Mouse (Mus musculus): Measurements from ENCODE around the gene Cdc20b. TPM values are rescaled to one million over a fixed set of nuclear protein-coding genes. Genes with fewer than 3 reads are reported as not detected.
A peak's percentile ranks its signal among the peaks of the same experiment; 100 is the strongest.

Gene Cdc20b
- polyA plus RNA-seq, 1 experiment from 2014 or later = 0.75 TPM

- no peak overlapping the region for H3K4me2 ChIP-seq (ENCODE audit: low read length)
- DNase-seq (no peak), ATAC-seq (ENCODE audit: low FRiP score, low TSS enrichment) (no peak)
- no peaks in the 10 kb centered on the region for H3K4me1 ChIP-seq (ENCODE audit: control insufficient read depth, insufficient read depth, low read length)
- H3K27ac ChIP-seq (replicated peaks; ENCODE audit: low read depth, low read length) = no peak overlapping the region
- no peak overlapping the region for H3K9ac ChIP-seq (replicated peaks; ENCODE audit: low read length)
- H3K9me3 ChIP-seq (ENCODE audit: control insufficient read depth, low read length) = no peaks in the 10 kb centered on the region
- 93% methylated on average over 2 of the region's 2 CpGs for WGBS
- H3K36me3 ChIP-seq (ENCODE audit: control insufficient read depth, insufficient read depth, low read length) = no peaks in the 10 kb centered on the region
- H3K4me3 ChIP-seq (replicated peaks; ENCODE audit: low read depth, low read length) = no peak overlapping the region
- H3K27me3 ChIP-seq (ENCODE audit: control insufficient read depth, insufficient read depth, low read length) = no peaks in the 10 kb centered on the region
Measured at GRCm38 (mm10) chr13:113098406-113098805, 63.5 kb downstream of the Cdc20b start.

- H3K4me2 ChIP-seq (ENCODE audit: low read length) = no peak within 1 kb of the TSS
- DNase-seq (no peak), ATAC-seq (ENCODE audit: low FRiP score, low TSS enrichment) (no peak)
- no peak within 1 kb of the TSS for H3K9ac ChIP-seq (replicated peaks; ENCODE audit: low read length)
- 86% methylated on average over 6 of the region's 6 CpGs for WGBS
- H3K36me3 ChIP-seq (ENCODE audit: control insufficient read depth, insufficient read depth, low read length) = no peaks in the 10 kb centered on the region
- no peak within 1 kb of the TSS for H3K4me3 ChIP-seq (replicated peaks; ENCODE audit: low read depth, low read length)
- H3K4me1 ChIP-seq (ENCODE audit: control insufficient read depth, insufficient read depth, low read length) = no peaks in the 10 kb centered on the region
- H3K9me3 ChIP-seq (ENCODE audit: control insufficient read depth, low read length) = no peaks in the 10 kb centered on the region
- no peak within 1 kb of the TSS for H3K27ac ChIP-seq (replicated peaks; ENCODE audit: low read depth, low read length)
- H3K27me3 ChIP-seq (ENCODE audit: control insufficient read depth, insufficient read depth, low read length) = no peaks in the 10 kb centered on the region
Measured at GRCm38 (mm10) chr13:113100879-113101278, 66.0 kb downstream of the Cdc20b start, which contains the start of gene Gzma. TSS of gene Gzma (minus strand) at chr13:113100981.

DNA sequence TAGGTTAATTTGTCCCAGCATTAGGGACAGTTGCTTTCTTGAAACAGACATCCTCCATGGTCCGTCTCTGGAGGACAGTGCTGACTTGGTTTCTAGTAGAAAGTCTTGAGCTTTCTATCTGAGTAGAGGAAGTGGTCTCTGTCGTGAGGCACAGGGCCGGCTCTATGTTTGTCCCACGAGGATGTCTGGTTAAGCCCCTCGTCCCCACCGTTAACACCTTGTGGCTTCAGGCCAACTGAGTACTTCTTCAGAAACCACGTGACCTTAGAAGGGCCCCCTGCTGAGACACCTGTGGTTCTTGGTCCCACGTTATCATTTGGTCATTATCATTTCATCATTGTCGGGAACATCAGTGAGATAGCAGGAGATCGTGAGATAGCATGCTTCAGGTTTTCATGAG is 66.9 kb downstream of the Cdc20b start:
- DNase-seq = no peak
- Histone ChIP-seq H3K4me1 (ENCODE audit: control insufficient read depth, insufficient read depth, low read length) (no peaks in the 10 kb centered on the region), H3K36me3 (ENCODE audit: control insufficient read depth, insufficient read depth, low read length) (no peaks in the 10 kb centered on the region), H3K9ac (replicated peaks; ENCODE audit: low read length) (no peak overlapping the region), H3K4me2 (ENCODE audit: low read length) (no peak overlapping the region), H3K9me3 (ENCODE audit: control insufficient read depth, low read length) (no peaks in the 10 kb centered on the region), H3K27ac (replicated peaks; ENCODE audit: low read depth, low read length) (no peak overlapping the region), H3K27me3 (ENCODE audit: control insufficient read depth, insufficient read depth, low read length) (no peaks in the 10 kb centered on the region), H3K4me3 (replicated peaks; ENCODE audit: low read depth, low read length) (no peak overlapping the region)
- 84% methylated on average over 10 of the region's 10 CpGs for WGBS
- no peak for ATAC-seq (ENCODE audit: low FRiP score, low TSS enrichment)

GRCm38 (mm10) chr13:113104759-113105158 is 69.8 kb downstream of the Cdc20b start:
- no peak overlapping the region for H3K4me2 ChIP-seq (ENCODE audit: low read length)
- ATAC-seq (ENCODE audit: low FRiP score, low TSS enrichment) (no peak), DNase-seq (no peak)
- H3K9me3 ChIP-seq (ENCODE audit: control insufficient read depth, low read length) = no peaks in the 10 kb centered on the region
- H3K9ac ChIP-seq (replicated peaks; ENCODE audit: low read length) = no peak overlapping the region
- no peaks in the 10 kb centered on the region for H3K27me3 ChIP-seq (ENCODE audit: control insufficient read depth, insufficient read depth, low read length)
- H3K4me3 ChIP-seq (replicated peaks; ENCODE audit: low read depth, low read length) = no peak overlapping the region
- no peaks in the 10 kb centered on the region for H3K4me1 ChIP-seq (ENCODE audit: control insufficient read depth, insufficient read depth, low read length)
- no peaks in the 10 kb centered on the region for H3K36me3 ChIP-seq (ENCODE audit: control insufficient read depth, insufficient read depth, low read length)
- no peak overlapping the region for H3K27ac ChIP-seq (replicated peaks; ENCODE audit: low read depth, low read length)
- WGBS = 95% methylated on average over 10 of the region's 10 CpGs

- 78% methylated on average over 4 of the region's 4 CpGs for WGBS
- Histone ChIP-seq H3K27me3 (ENCODE audit: control insufficient read depth, insufficient read depth, low read length) (no peaks in the 10 kb centered on the region), H3K4me3 (replicated peaks; ENCODE audit: low read depth, low read length) (no peak overlapping the region), H3K36me3 (ENCODE audit: control insufficient read depth, insufficient read depth, low read length) (no peaks in the 10 kb centered on the region), H3K9me3 (ENCODE audit: control insufficient read depth, low read length) (no peaks in the 10 kb centered on the region), H3K4me2 (ENCODE audit: low read length) (no peak overlapping the region), H3K9ac (replicated peaks; ENCODE audit: low read length) (no peak overlapping the region), H3K4me1 (ENCODE audit: control insufficient read depth, insufficient read depth, low read length) (no peaks in the 10 kb centered on the region), H3K27ac (replicated peaks; ENCODE audit: low read depth, low read length) (no peak overlapping the region)
- no peak for ATAC-seq (ENCODE audit: low FRiP score, low TSS enrichment)
- no peak for DNase-seq
Measured at GRCm38 (mm10) chr13:113118977-113119376, 84.1 kb downstream of the Cdc20b start.

DNA sequence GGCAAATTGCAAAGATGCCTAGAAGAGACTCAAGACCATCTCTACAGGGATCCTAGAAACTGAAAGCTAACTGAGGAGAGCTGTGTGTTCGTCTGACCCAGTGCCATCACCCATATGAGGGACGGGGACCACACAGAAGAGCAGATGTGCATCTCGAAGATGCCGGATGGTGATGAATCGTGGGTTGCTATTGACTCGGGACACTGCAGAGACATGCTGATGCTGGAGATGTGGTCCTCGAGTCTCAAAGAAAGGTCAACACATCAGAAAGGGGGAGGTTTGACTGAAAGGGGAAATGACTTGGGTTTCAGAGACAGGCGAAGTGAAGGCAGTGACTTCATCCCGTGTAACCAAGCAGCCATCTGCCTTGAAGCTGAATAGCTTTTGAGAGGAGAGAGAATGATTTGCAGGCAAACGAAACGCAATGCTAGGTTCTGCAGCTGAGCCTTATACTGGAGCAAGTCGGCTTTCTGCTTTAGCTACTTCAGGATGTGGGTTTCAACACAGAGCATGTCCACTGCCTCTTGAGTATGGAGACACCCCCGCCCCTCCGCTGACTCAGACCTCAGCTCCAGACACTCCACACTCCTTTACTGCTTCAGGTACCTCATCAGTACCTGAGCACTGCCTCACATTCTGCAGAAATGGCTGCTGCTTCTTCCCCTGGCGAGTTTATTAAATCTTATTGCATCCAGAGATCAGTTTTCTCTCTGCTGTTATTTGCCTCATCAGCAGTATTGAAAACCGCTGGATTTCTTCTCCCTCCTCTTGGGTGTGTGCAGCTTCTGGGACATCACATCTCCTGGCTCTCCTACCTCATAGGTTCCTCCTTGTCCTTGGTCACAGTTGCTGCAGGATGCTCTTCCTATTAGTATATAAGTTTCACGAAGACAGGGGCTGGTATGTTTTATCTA is 85.7 kb downstream of the Cdc20b start:
- H3K9me3 ChIP-seq (ENCODE audit: control insufficient read depth, low read length) = no peaks in the 10 kb centered on the region
- 92% methylated on average over 17 of the region's 17 CpGs for WGBS
- H3K4me3 ChIP-seq (replicated peaks; ENCODE audit: low read depth, low read length) = no peak overlapping the region
- no peaks in the 10 kb centered on the region for H3K27me3 ChIP-seq (ENCODE audit: control insufficient read depth, insufficient read depth, low read length)
- no peaks in the 10 kb centered on the region for H3K36me3 ChIP-seq (ENCODE audit: control insufficient read depth, insufficient read depth, low read length)
- H3K4me1 ChIP-seq (ENCODE audit: control insufficient read depth, insufficient read depth, low read length) = no peaks in the 10 kb centered on the region
- DNase-seq = no peak
- H3K27ac ChIP-seq (replicated peaks; ENCODE audit: low read depth, low read length) = no peak overlapping the region
- no peak overlapping the region for H3K4me2 ChIP-seq (ENCODE audit: low read length)
- ATAC-seq (ENCODE audit: low FRiP score, low TSS enrichment) = no peak
- H3K9ac ChIP-seq (replicated peaks; ENCODE audit: low read length) = no peak overlapping the region

GRCm38 (mm10) chr13:113121326-113121725 is 86.4 kb downstream of the Cdc20b start:
- WGBS = 90% methylated on average over 14 of the region's 14 CpGs
- no peak for DNase-seq
- no peak overlapping the region for H3K4me2 ChIP-seq (ENCODE audit: low read length)
- no peak overlapping the region for H3K9ac ChIP-seq (replicated peaks; ENCODE audit: low read length)
- H3K27me3 ChIP-seq (ENCODE audit: control insufficient read depth, insufficient read depth, low read length) = no peaks in the 10 kb centered on the region
- H3K4me1 ChIP-seq (ENCODE audit: control insufficient read depth, insufficient read depth, low read length) = no peaks in the 10 kb centered on the region
- H3K4me3 ChIP-seq (replicated peaks; ENCODE audit: low read depth, low read length) = no peak overlapping the region
- H3K9me3 ChIP-seq (ENCODE audit: control insufficient read depth, low read length) = no peaks in the 10 kb centered on the region
- no peaks in the 10 kb centered on the region for H3K36me3 ChIP-seq (ENCODE audit: control insufficient read depth, insufficient read depth, low read length)
- ATAC-seq (ENCODE audit: low FRiP score, low TSS enrichment) = no peak
- H3K27ac ChIP-seq (replicated peaks; ENCODE audit: low read depth, low read length) = no peak overlapping the region

DNA sequence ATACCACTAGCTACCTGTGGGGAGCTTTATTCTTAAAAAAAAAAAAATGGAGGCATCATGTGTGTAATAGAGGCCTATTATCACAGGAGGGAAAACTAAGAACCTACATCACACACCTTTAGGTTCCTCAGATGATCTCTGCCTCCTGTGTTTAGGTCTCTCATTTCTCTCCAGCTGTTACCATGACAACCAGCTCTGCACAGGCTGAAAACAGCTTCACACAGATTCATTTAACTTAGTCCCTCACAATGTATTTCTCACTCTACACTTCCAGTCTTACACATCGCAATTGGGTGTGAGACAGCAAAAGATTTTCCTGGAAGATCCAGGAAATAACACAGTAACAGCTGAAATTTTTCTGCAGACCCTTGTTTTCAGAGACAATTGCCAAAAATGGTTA is 95.1 kb downstream of the Cdc20b start:
- Histone ChIP-seq H3K36me3 (ENCODE audit: control insufficient read depth, insufficient read depth, low read length) (no peaks in the 10 kb centered on the region), H3K9me3 (ENCODE audit: control insufficient read depth, low read length) (no peaks in the 10 kb centered on the region), H3K9ac (replicated peaks; ENCODE audit: low read length) (no peak overlapping the region), H3K4me1 (ENCODE audit: control insufficient read depth, insufficient read depth, low read length) (no peaks in the 10 kb centered on the region), H3K4me3 (replicated peaks; ENCODE audit: low read depth, low read length) (no peak overlapping the region), H3K4me2 (ENCODE audit: low read length) (no peak overlapping the region), H3K27me3 (ENCODE audit: control insufficient read depth, insufficient read depth, low read length) (no peaks in the 10 kb centered on the region), H3K27ac (replicated peaks; ENCODE audit: low read depth, low read length) (no peak overlapping the region)
- WGBS = 65% methylated on average over 1 of the region's 1 CpGs
- ATAC-seq (ENCODE audit: low FRiP score, low TSS enrichment) (peak; percentile 48; the same call in 1 of the 2 replicates), DNase-seq (peak; percentile 78)

GRCm38 (mm10) chr13:113139597-113139996 is 104.7 kb downstream of the Cdc20b start:
- Histone ChIP-seq H3K9me3 (ENCODE audit: control insufficient read depth, low read length) (no peaks in the 10 kb centered on the region), H3K9ac (replicated peaks; ENCODE audit: low read length) (no peak overlapping the region), H3K36me3 (ENCODE audit: control insufficient read depth, insufficient read depth, low read length) (no peaks in the 10 kb centered on the region), H3K4me1 (ENCODE audit: control insufficient read depth, insufficient read depth, low read length) (no peaks in the 10 kb centered on the region), H3K27ac (replicated peaks; ENCODE audit: low read depth, low read length) (no peak overlapping the region), H3K4me2 (ENCODE audit: low read length) (no peak overlapping the region), H3K4me3 (replicated peaks; ENCODE audit: low read depth, low read length) (no peak overlapping the region), H3K27me3 (ENCODE audit: control insufficient read depth, insufficient read depth, low read length) (no peaks in the 10 kb centered on the region)
- ATAC-seq (ENCODE audit: low FRiP score, low TSS enrichment) (no peak), DNase-seq (peak; percentile 2)
- WGBS = 77% methylated on average over 1 of the region's 1 CpGs

All from midbrain, embryonic 14.5 days (tissue).